Mouse (Mus musculus) left cerebral cortex, postnatal 25 days (tissue): Measurements from ENCODE around the gene Gm498. TPM values are rescaled to one million over a fixed set of nuclear protein-coding genes. Genes with fewer than 3 reads are reported as not detected.
A peak's percentile ranks its signal among the peaks of the same experiment; 100 is the strongest.

ENCODE experiments used
- DNase-seq, 2 experiments: peaks; one replicate each; pipeline ENCODE4 v3.0.0; 2022; ENCODE audit warnings: low spot score in 2 of 2, mixed read lengths in 1 of 2
- intact Hi-C: fragments of 180-260 bp; cut with DNase I; formaldehyde crosslinking; loops from one replicate; pipeline ENCODE4 v1.15.1; 2025
- microRNA-seq, 2 experiments: library from miRNA; unstranded; fragments of <30 nt; microRNA quantifications; one replicate each; pipeline ENCODE4 v1.2.0; 2022
- total RNA-seq, 2 experiments: library from RNA; stranded (reverse); gene quantifications; 2 replicates each; pipeline ENCODE4 v1.2.3; 2021

Gene Gm498
- total RNA-seq, 2 experiments from 2014 or later, result not detected

DNA sequence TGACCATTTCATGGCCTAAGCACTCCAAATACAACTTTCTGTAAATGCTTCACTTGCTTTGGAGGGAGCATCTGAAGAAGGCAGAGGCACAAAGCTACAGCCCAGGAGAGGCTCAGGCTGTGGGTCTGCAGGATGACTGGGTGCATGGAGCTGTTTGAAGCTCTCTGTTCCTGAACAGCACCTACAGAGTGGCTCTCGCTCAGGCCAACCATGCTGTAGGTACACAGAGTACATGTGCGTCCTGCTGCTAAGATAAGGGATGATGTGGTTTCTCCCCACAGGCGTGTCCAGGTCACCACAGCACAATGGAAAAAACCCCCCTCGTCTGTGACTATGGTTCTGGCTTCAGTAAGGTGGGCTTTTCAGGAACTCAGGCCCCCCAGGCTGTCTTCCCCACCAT lies 2.2 kb downstream of the Gm498 start:
- intact Hi-C loops, result no loop called here
- DNase-seq, result no peak

- no peak for DNase-seq
- intact Hi-C loops, result no loop called here
Measured at GRCm38 (mm10) chr7:143883717-143884116, 17.1 kb downstream of the Gm498 start.

- DNase-seq, result peak in 1 of 2 experiments; percentile 79
Measured at GRCm38 (mm10) chr7:143891146-143891545, 24.5 kb downstream of the Gm498 start.

GRCm38 (mm10) chr7:143892361-143892760 lies 25.7 kb downstream of the Gm498 start:
- no peak for DNase-seq
- intact Hi-C loops, result no loop called here

More at GRCm38 (mm10) chr7:143891146-143891545, 24.5 kb downstream of the Gm498 start:
- intact Hi-C loops, result no loop called here

GRCm38 (mm10) chr7:143900667-143901066 lies 34.0 kb downstream of the Gm498 start:
- DNase-seq, result peak; percentile 38 to 57
- intact Hi-C loops, result loop anchor here (1.0 to 10.0 kb wide), 2 partner anchors 172 to 524 kb away; no protein-coding TSS in a partner anchor

GRCm38 (mm10) chr7:143905176-143905575 lies 38.5 kb downstream of the Gm498 start:
- no peak for DNase-seq
- intact Hi-C loops, result loop anchor here (10.0 kb wide), 1 partner anchor 520 kb away; no protein-coding TSS in a partner anchor

DNA sequence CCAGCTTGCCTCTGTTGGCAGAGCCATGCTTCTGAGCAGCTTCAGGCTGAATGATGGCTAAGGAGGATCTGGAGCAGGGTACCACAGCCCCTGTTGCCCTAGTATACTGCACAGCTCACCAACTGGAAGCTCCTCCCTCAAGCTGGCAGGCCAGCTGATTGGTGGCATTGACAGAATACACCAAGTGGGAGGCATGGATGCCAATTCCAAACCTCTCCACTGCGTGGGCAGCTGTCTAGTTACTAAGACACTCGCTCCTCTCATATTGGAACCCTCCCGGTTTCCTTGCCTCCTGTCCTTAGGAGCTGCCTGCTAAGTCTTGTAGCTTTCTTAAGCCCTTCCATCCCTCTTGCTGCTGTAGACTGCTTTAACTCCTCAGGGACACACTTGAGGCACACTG lies 39.0 kb downstream of the Gm498 start:
- DNase-seq, result peak; percentile 34 to 74
- intact Hi-C loops, result loop anchor here (10.0 kb wide), 1 partner anchor 519 kb away; no protein-coding TSS in a partner anchor

GRCm38 (mm10) chr7:143913611-143914010 lies 47.0 kb downstream of the Gm498 start:
- intact Hi-C loops, result no loop called here
- no peak for DNase-seq

DNA sequence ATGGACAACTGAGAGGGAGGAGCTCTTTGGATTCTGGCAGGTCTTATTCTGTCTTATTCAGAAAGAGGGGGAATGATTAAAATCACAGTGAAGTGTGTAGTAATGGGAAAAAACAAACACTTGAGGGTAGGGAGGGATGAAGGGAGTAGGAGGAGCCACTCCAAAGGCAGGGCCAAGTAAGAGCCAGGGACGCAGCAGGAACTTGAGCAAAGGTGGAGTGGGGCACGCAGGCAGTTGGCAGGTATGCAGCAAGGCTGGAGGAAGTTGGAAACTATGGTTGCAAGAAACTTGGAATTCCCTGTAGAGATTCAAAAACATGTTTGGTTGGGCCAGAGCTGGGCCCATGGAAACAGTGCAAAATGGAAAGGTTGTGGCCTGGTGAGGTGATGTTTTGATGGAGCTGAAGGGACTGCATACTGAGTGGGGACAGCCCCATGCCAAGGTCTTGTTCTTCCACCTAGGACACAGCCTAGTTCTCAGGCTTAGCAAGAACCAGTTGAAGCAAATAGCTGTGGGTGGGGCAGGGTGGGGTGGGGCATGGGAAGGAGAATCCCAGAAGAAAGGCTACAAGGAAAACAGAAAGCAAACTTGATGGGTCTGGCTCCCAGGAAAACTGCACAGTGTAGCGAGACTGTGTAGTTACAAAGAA lies 52.5 kb downstream of the Gm498 start:
- intact Hi-C loops, result no loop called here
- DNase-seq, result no peak

- DNase-seq, result no peak
Measured at GRCm38 (mm10) chr7:143929899-143930298, 63.3 kb downstream of the Gm498 start.

GRCm38 (mm10) chr7:143938647-143939046 lies 72.0 kb downstream of the Gm498 start:
- peak in 1 of 2 experiments; percentile 22 for DNase-seq
- intact Hi-C loops, result no loop called here

More at GRCm38 (mm10) chr7:143929899-143930298, 63.3 kb downstream of the Gm498 start:
- intact Hi-C loops, result no loop called here

GRCm38 (mm10) chr7:143939476-143939875 lies 72.8 kb downstream of the Gm498 start:
- DNase-seq, result no peak
- intact Hi-C loops, result no loop called here

GRCm38 (mm10) chr7:143942941-143943691 lies 76.5 kb downstream of the Gm498 start:
- DNase-seq, result peak in 1 of 2 experiments; percentile 4
- intact Hi-C loops, result no loop called here

DNA sequence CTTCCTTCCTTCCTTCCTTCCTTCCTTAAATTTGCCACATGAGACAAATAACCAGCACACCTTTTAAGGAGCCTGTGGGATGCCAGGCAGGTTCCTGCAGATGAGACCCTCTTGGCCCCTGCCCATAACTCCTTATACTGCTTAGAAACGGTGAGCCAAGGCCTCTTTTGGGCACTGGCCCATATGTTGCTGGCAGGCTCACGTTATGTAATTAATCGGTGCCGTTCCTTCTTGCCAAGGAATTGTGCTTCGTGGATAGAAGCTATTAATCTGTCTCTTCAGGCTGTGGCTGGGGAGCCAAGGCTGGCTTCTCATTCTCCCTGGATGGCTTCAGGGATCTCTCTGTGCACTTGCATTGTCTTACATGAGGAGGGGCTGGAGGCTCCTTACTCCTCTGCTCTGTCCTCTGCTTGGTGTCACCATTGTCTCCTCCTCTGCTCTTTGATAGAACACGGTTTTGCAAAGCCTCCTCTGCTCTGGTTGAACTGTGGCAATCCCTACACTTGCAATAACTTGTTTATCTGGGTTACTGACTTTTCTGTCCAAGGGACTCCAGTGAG lies 77.9 kb downstream of the Gm498 start:
- DNase-seq, result peak; percentile 6 to 19
- intact Hi-C loops, result no loop called here

Small RNAs within 50 kb of the gene (microRNA-seq; reads per million reads assigned to microRNA genes)
- 0 to 0.67 reads per million in 2 experiments for gene Mir6404

Other genes starting within 250 kb of the Gm498 start
- not detected for gene Tnfrsf26, start 238.1 kb upstream of the Gm498 start, total RNA-seq
- 1 to 10 TPM; 1.0 to 1.4 TPM for gene Tnfrsf22, start 217.2 kb upstream of the Gm498 start, total RNA-seq
- gene Tnfrsf23, start 181.0 kb upstream of the Gm498 start, total RNA-seq, result 1 to 10 TPM; 1.2 to 1.3 TPM
- gene Osbpl5, start 109.9 kb upstream of the Gm498 start, total RNA-seq, result 10 to 100 TPM; 28.7 to 36.8 TPM
- gene Mrgprg, start 99.8 kb upstream of the Gm498 start, total RNA-seq, result not detected
- gene Mrgpre, start 82.3 kb upstream of the Gm498 start, total RNA-seq, result 1 to 10 TPM; 7.1 to 7.6 TPM
- 1 to 10 TPM; 4.8 to 6.6 TPM for gene Nadsyn1, start 44.0 kb upstream of the Gm498 start, total RNA-seq
- gene Dhcr7, start 43.7 kb upstream of the Gm498 start, total RNA-seq, result 10 to 100 TPM; 44.1 to 45.9 TPM
- 100 to 1,000 TPM; 148 to 167 TPM for gene Shank2, start 135.1 kb downstream of the Gm498 start, total RNA-seq